Mouse (Mus musculus) midbrain, embryonic 11.5 days (tissue): ENCODE measurements around the gene Gpd2. TPM values are rescaled to one million over a fixed set of nuclear protein-coding genes. Genes with fewer than 3 reads are reported as not detected.

Experiments used
- ATAC-seq: fragments of 200-750 bp; cut with Nextera tagmentation; 2 replicates; pipeline ENCODE4 v1.8.0; 2017; ENCODE audit warnings: moderate TSS enrichment, moderate library complexity; ENCODE audit not compliant: low FRiP score
- DNase-seq: peaks from one replicate; pipeline ENCODE4 v3.0.0; 2015; ENCODE audit warnings: low spot score; ENCODE audit errors: missing footprints
- H3K27ac ChIP-seq: fragments of 300-500 bp; sonication (generic); 2 replicates; pipeline ENCODE4 v1.5.1; 2014; ENCODE audit warnings: low read depth, low read length
- H3K27me3 ChIP-seq: fragments of 300-500 bp; sonication (generic); 2 replicates; pipeline ENCODE4 v1.6.1; 2014; ENCODE audit warnings: mild to moderate bottlenecking, low read length, moderate library complexity, mixed read lengths; ENCODE audit not compliant: control insufficient read depth, insufficient read depth
- H3K36me3 ChIP-seq: fragments of 300-500 bp; sonication (generic); 2 replicates; pipeline ENCODE4 v1.6.1; 2014; ENCODE audit warnings: mild to moderate bottlenecking, low read length, moderate library complexity, mixed read lengths; ENCODE audit not compliant: control insufficient read depth, insufficient read depth
- H3K4me1 ChIP-seq: fragments of 300-500 bp; sonication (generic); 2 replicates; pipeline ENCODE4 v1.6.1; 2014; ENCODE audit warnings: low read length; ENCODE audit not compliant: control insufficient read depth, insufficient read depth
- H3K4me2 ChIP-seq: fragments of 300-500 bp; sonication (generic); 2 replicates; pipeline ENCODE4 v1.6.1; 2014; ENCODE audit warnings: mild to moderate bottlenecking, moderate library complexity
- H3K4me3 ChIP-seq: fragments of 300-500 bp; sonication (generic); 2 replicates; pipeline ENCODE4 v1.5.1; 2014; ENCODE audit warnings: low read depth, low read length
- H3K9ac ChIP-seq: fragments of 300-500 bp; sonication (generic); 2 replicates; pipeline ENCODE4 v1.6.1; 2014; ENCODE audit warnings: low read length
- H3K9me3 ChIP-seq: fragments of 300-500 bp; sonication (generic); 2 replicates; pipeline ENCODE4 v1.6.1; 2016; ENCODE audit warnings: low read length; ENCODE audit not compliant: control insufficient read depth
- WGBS: fragments of 180-500 bp; shearing (Covaris S2); extraction: QIAGEN DNeasy Blood & Tissue Kit; methylation state at CpG from one replicate; pipeline ENCODE4 v1.1.7; 2014; 5-methylcytosine and 5-hydroxymethylcytosine counted together
- polyA plus RNA-seq: library from polyadenylated mRNA; unstranded; fragments of >200 nt; fragmentation: Nextera tagmentation; extraction: Ambion mirVana; gene quantifications from 2 replicates; pipeline ENCODE4 v1.2.1, GENCODE M21; 2014

Gene Gpd2
- polyA plus RNA-seq, 1 experiment from 2014 or later, result 15.8 TPM

- no peaks in the 10 kb centered on the region for H3K9me3 ChIP-seq
- no peak overlapping the region for H3K27ac ChIP-seq
- DNase-seq (no peak), ATAC-seq (no peak)
- H3K36me3 ChIP-seq, result no peaks in the 10 kb centered on the region; the same call in 1 of the 2 replicates
- H3K4me1 ChIP-seq, result no peaks in the 10 kb centered on the region
- WGBS, result 86% methylated on average over 15 of the region's 15 CpGs
- H3K4me3 ChIP-seq, result no peak overlapping the region
- no peak overlapping the region for H3K4me2 ChIP-seq
- H3K9ac ChIP-seq, result no peak overlapping the region
- H3K27me3 ChIP-seq, result no peaks in the 10 kb centered on the region
These were observed 98.0 kb downstream of the Gpd2 start for GRCm38 (mm10) chr2:57335397-57335796.

DNA sequence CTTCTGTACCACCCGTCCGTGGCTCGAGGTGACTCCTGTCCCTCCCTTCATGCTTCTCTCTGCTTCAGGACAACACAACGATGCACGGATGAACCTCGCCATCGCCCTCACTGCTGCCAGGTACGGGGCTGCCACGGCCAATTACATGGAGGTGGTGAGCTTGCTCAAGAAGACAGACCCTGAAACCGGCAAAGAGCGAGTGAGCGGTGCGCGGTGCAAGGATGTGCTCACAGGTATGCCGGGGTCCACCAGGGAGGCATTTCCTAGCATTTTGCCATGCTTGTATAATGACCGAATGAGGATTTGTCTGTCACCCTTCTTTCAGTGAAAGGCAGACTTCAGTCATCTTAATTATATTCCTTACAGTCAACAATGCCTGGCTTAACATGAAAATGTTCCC is 101.3 kb downstream of the Gpd2 start:
- 93% methylated on average over 16 of the region's 16 CpGs for WGBS
- no peak overlapping the region for H3K4me2 ChIP-seq
- H3K27ac ChIP-seq, result no peak overlapping the region
- H3K4me3 ChIP-seq, result no peak overlapping the region
- H3K9ac ChIP-seq, result no peak overlapping the region
- DNase-seq (no peak), ATAC-seq (no peak)
- H3K4me1 ChIP-seq, result no peaks in the 10 kb centered on the region
- no peaks in the 10 kb centered on the region for H3K9me3 ChIP-seq
- H3K27me3 ChIP-seq, result no peaks in the 10 kb centered on the region
- H3K36me3 ChIP-seq, result no peaks in the 10 kb centered on the region

DNA sequence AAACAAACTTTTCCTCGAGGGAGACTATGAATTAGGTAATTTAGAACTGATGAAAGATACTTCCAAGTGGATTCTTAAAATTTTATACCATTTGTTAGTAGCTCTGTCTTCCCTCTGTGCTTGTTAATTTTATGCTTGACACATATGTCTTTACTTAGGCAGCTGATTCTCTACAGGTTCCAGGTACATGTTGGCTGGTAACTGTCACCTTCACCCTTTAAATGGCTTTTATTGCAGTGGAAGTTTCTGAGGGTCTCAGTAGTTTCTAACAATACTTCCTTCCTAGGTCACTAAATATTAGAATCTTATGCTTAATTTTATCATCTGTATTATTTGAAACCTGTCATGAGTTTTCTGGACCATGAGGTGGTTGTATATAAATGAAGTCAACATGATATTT is 105.5 kb downstream of the Gpd2 start:
- Histone ChIP-seq H3K36me3 (no peaks in the 10 kb centered on the region), H3K4me1 (no peaks in the 10 kb centered on the region), H3K4me3 (no peak overlapping the region), H3K9ac (no peak overlapping the region), H3K27ac (no peak overlapping the region), H3K9me3 (no peaks in the 10 kb centered on the region), H3K27me3 (no peaks in the 10 kb centered on the region), H3K4me2 (no peak overlapping the region)
- DNase-seq, result no peak
- 29% methylated on average over 1 of the region's 1 CpGs for WGBS
- no peak for ATAC-seq

DNA sequence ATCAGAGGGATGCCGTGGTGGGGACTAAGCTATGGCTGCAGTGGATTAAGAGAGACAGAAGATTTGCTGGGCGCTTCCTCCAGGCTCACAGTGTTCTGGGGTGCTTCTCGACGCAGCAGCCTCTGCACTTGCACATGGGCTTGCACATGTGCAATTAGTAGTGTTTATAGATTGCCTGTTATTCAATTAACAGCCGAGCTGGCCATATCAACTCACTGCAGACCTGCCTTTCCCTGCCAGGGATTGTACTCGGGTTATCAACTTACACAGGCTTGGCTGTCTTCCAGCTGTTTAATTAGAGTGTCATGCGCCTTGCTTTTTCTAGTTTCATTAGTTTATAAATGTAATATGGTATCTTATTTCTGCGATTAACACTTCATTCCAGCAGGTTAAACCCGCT is 113.2 kb downstream of the Gpd2 start:
- Histone ChIP-seq H3K4me3 (no peak overlapping the region), H3K27ac (no peak overlapping the region), H3K9ac (no peak overlapping the region), H3K4me2 (no peak overlapping the region), H3K27me3 (no peaks in the 10 kb centered on the region), H3K4me1 (no peaks in the 10 kb centered on the region), H3K9me3 (no peaks in the 10 kb centered on the region), H3K36me3 (no peaks in the 10 kb centered on the region)
- DNase-seq (no peak), ATAC-seq (no peak)
- WGBS, result 72% methylated on average over 9 of the region's 9 CpGs

DNA sequence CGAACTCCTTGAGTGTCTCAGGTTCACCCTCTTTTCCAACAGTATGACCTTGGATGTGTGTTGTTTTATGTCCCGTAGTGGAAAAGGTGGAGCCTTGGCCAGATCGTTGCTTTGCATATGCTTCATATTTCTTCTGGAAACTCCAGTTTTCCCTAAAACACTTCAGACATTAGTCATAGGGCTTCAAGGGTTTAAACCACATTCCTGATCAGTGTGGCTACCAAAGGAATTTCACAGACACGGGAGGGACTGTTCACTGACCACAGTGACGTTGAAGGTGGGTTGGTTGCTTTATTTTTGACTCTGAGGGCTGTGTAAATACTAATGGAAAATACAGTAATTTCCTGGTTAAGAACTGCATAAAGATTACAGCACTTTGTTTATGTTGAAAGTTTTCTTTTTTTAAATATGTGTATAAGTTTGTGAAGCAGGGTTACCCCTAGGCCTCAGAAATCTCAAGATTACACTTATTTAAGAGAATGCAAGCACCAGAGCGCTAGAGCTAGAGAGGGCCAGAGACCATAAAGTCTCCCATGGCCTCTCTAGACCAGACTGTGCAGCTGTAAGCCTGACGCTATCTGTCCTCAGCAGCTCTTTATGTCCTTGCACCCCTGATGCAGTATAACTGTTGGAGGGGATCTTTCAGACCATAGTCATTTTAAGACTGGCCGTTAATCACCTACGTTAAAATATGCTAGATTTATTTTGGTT is 116.4 kb downstream of the Gpd2 start:
- H3K4me3 ChIP-seq, result no peak overlapping the region
- H3K27me3 ChIP-seq, result no peaks in the 10 kb centered on the region
- ATAC-seq, result no peak
- WGBS, result 89% methylated on average over 9 of the region's 9 CpGs
- H3K27ac ChIP-seq, result no peak overlapping the region
- no peaks in the 10 kb centered on the region for H3K9me3 ChIP-seq
- H3K9ac ChIP-seq, result no peak overlapping the region
- no peak for DNase-seq
- no peaks in the 10 kb centered on the region for H3K36me3 ChIP-seq
- no peaks in the 10 kb centered on the region for H3K4me1 ChIP-seq
- no peak overlapping the region for H3K4me2 ChIP-seq

GRCm38 (mm10) chr2:57354848-57355247 is 117.4 kb downstream of the Gpd2 start:
- DNase-seq, result no peak
- no peak overlapping the region for H3K4me3 ChIP-seq
- no peak for ATAC-seq
- H3K36me3 ChIP-seq, result no peaks in the 10 kb centered on the region
- H3K4me1 ChIP-seq, result no peaks in the 10 kb centered on the region
- no peak overlapping the region for H3K4me2 ChIP-seq
- WGBS, result 83% methylated on average over 3 of the region's 3 CpGs
- H3K9me3 ChIP-seq, result no peaks in the 10 kb centered on the region
- H3K27ac ChIP-seq, result no peak overlapping the region
- no peak overlapping the region for H3K9ac ChIP-seq
- no peaks in the 10 kb centered on the region for H3K27me3 ChIP-seq

- Histone ChIP-seq H3K4me3 (no peak overlapping the region), H3K9me3 (no peaks in the 10 kb centered on the region), H3K36me3 (no peaks in the 10 kb centered on the region), H3K9ac (no peak overlapping the region), H3K27ac (no peak overlapping the region), H3K4me1 (no peaks in the 10 kb centered on the region), H3K27me3 (no peaks in the 10 kb centered on the region), H3K4me2 (no peak overlapping the region)
- no peak for ATAC-seq
- 86% methylated on average over 12 of the region's 12 CpGs for WGBS
- DNase-seq, result no peak
These were observed 118.9 kb downstream of the Gpd2 start for GRCm38 (mm10) chr2:57356222-57356822.

- Histone ChIP-seq H3K4me3 (no peak overlapping the region), H3K9me3 (no peaks in the 10 kb centered on the region), H3K27me3 (no peaks in the 10 kb centered on the region), H3K27ac (no peak overlapping the region), H3K4me2 (no peak overlapping the region), H3K4me1 (no peaks in the 10 kb centered on the region), H3K36me3 (no peaks in the 10 kb centered on the region), H3K9ac (no peak overlapping the region)
- WGBS, result 81% methylated on average over 3 of the region's 3 CpGs
- DNase-seq, result no peak
- ATAC-seq, result no peak
These were observed 125.1 kb downstream of the Gpd2 start for GRCm38 (mm10) chr2:57362503-57362902.

GRCm38 (mm10) chr2:57374647-57375046 is 137.2 kb downstream of the Gpd2 start:
- Histone ChIP-seq H3K4me1 (peaks cover 24% of the 10 kb centered on the region), H3K4me3 (no peak overlapping the region), H3K9me3 (no peaks in the 10 kb centered on the region), H3K27me3 (no peaks in the 10 kb centered on the region), H3K27ac (no peak overlapping the region), H3K4me2 (no peak overlapping the region), H3K9ac (no peak overlapping the region), H3K36me3 (no peaks in the 10 kb centered on the region)
- DNase-seq, result no peak
- 30% methylated on average over 4 of the region's 4 CpGs for WGBS
- ATAC-seq, result peak; percentile 36
